11 mouse cellular contexts compared by ENCODE assay signal in genomic region chr5:66798135-66798534, GRCm38 (mm10). TPM values are rescaled to one million over a fixed set of nuclear protein-coding genes. Genes with fewer than 3 reads are reported as not detected.
A peak's percentile ranks its signal among the peaks of the same experiment; 100 is the strongest.
DNase-seq lines count a peak whose midpoint lies in the region; ATAC-seq lines count a peak whose summit lies in the region.
"Had no signal": no experiment of that assay in that cellular context is flagged by ENCODE, and none has a peak within 500 bp of the region (broad histone marks: within the 10 kb centered on the region; RNA-seq: fewer than 3 reads in every experiment).

No protein-coding gene starts in this region.

- H3K9me3 ChIP-seq in kidney, embryonic 15.5 days (replicated peaks): no peaks in the 10 kb centered on the region; the same call in 1 of the 2 replicates
- no peaks in the 10 kb centered on the region for H3K9me3 ChIP-seq in embryonic facial prominence, embryonic 12.5 days
- no peaks in the 10 kb centered on the region for H3K9me3 ChIP-seq in forebrain, embryonic 14.5 days (replicated peaks; ENCODE audit: control insufficient read depth, low read length)
- no peaks in the 10 kb centered on the region for H3K9me3 ChIP-seq in midbrain, embryonic 13.5 days

- no peaks in the 10 kb centered on the region for H3K27me3 ChIP-seq in kidney, embryonic 15.5 days
- H3K27me3 ChIP-seq in embryonic facial prominence, embryonic 12.5 days: no peaks in the 10 kb centered on the region
- no peaks in the 10 kb centered on the region for H3K27me3 ChIP-seq in forebrain, embryonic 14.5 days (replicated peaks; ENCODE audit: control insufficient read depth, insufficient read depth, low read length)
- H3K27me3 ChIP-seq in midbrain, embryonic 13.5 days: no peaks in the 10 kb centered on the region

- no peak for ATAC-seq in kidney, embryonic 15.5 days (replicated peaks; ENCODE audit: low FRiP score)
- ATAC-seq in embryonic facial prominence, embryonic 12.5 days (ENCODE audit: insufficient number of reproducible peaks, insufficient read depth, low FRiP score, low TSS enrichment): no peak
- peak; percentile 32; the same call in 1 of the 2 replicates for ATAC-seq in forebrain, embryonic 14.5 days
- 0 out of 2 replicates have a peak, but pooled peaks have one; percentile 32 for ATAC-seq in midbrain, embryonic 13.5 days

- H3K36me3 ChIP-seq in kidney, embryonic 15.5 days: no peaks in the 10 kb centered on the region
- H3K36me3 ChIP-seq in embryonic facial prominence, embryonic 12.5 days: no peaks in the 10 kb centered on the region
- no peaks in the 10 kb centered on the region for H3K36me3 ChIP-seq in forebrain, embryonic 14.5 days (ENCODE audit: control insufficient read depth, insufficient read depth, low read length)
- H3K36me3 ChIP-seq in midbrain, embryonic 13.5 days: no peaks in the 10 kb centered on the region

- H3K4me3 ChIP-seq in kidney, embryonic 15.5 days (replicated peaks): no peak overlapping the region
- H3K4me3 ChIP-seq in embryonic facial prominence, embryonic 12.5 days: no peak overlapping the region
- no peak overlapping the region for H3K4me3 ChIP-seq in forebrain, embryonic 14.5 days (ENCODE audit: low read depth, low read length)
- no peak overlapping the region for H3K4me3 ChIP-seq in midbrain, embryonic 13.5 days (replicated peaks)

- peak overlapping the region; percentile 54 for H3K27ac ChIP-seq in kidney, embryonic 15.5 days
- H3K27ac ChIP-seq in embryonic facial prominence, embryonic 12.5 days: peak overlapping the region; percentile 46; the same call in 1 of the 2 replicates
- H3K27ac ChIP-seq in forebrain, embryonic 14.5 days (ENCODE audit: low read depth, low read length): peak overlapping the region; percentile 39; the same call in 1 of the 2 replicates
- peak overlapping the region; percentile 68 for H3K27ac ChIP-seq in midbrain, embryonic 13.5 days

- DNase-seq in kidney, postnatal 36 days: no peak
- peak; percentile 41 for DNase-seq in forebrain, embryonic 14.5 days (ENCODE audit: low spot score)
- DNase-seq in urinary bladder, postnatal 10 days (ENCODE audit: low spot score): no peak
- no peak for DNase-seq in adrenal gland, postnatal 14 days
- DNase-seq in cerebellum, postnatal 36 days: no peak
- DNase-seq: embryo, embryonic 11 days; gastrocnemius, postnatal 36 days had no signal

- peaks cover 44% of the 10 kb centered on the region for H3K4me1 ChIP-seq in kidney, embryonic 15.5 days
- peaks cover 28% of the 10 kb centered on the region for H3K4me1 ChIP-seq in embryonic facial prominence, embryonic 12.5 days
- H3K4me1 ChIP-seq in forebrain, embryonic 14.5 days (ENCODE audit: control insufficient read depth, insufficient read depth, low read length): peaks cover 22% of the 10 kb centered on the region
- H3K4me1 ChIP-seq in midbrain, embryonic 13.5 days (replicated peaks): peaks cover 42% of the 10 kb centered on the region

- no peak overlapping the region for H3K4me2 ChIP-seq in kidney, embryonic 15.5 days
- H3K4me2 ChIP-seq in embryonic facial prominence, embryonic 12.5 days (replicated peaks): no peak overlapping the region
- no peak overlapping the region for H3K4me2 ChIP-seq in forebrain, embryonic 14.5 days (ENCODE audit: low read length)
- H3K4me2 ChIP-seq in midbrain, embryonic 13.5 days (replicated peaks): no peak overlapping the region

- WGBS in kidney, embryonic 15.5 days: 64% methylated on average over 3 of the region's 3 CpGs
- WGBS in embryonic facial prominence, embryonic 12.5 days: 54% methylated on average over 3 of the region's 3 CpGs
- WGBS in forebrain, embryonic 14.5 days: 43% methylated on average over 3 of the region's 3 CpGs
- 27% methylated on average over 3 of the region's 3 CpGs for WGBS in midbrain, embryonic 13.5 days

- H3K9ac ChIP-seq in kidney, embryonic 15.5 days: no peak overlapping the region
- H3K9ac ChIP-seq in embryonic facial prominence, embryonic 12.5 days: no peak overlapping the region
- 0 out of 2 replicates have a peak overlapping the region, but pooled peaks have one; percentile 6 for H3K9ac ChIP-seq in forebrain, embryonic 14.5 days (ENCODE audit: low read length)
- no peak overlapping the region for H3K9ac ChIP-seq in midbrain, embryonic 13.5 days (replicated peaks)

RNA-seq across cellular contexts. Expression of gene Limch1, which starts 52.5 kb away (rescaled TPM):
- 35.1 and 39.1 TPM in 2 replicates for polyA plus RNA-seq in kidney, embryonic 15.5 days (2015; fragmentation: Nextera tagmentation; extraction: Ambion mirVana)
- polyA plus RNA-seq in embryonic facial prominence, embryonic 12.5 days (2016; fragmentation: Nextera tagmentation; extraction: Ambion mirVana): 61.6 and 61.9 TPM in 2 replicates
- 55.6 and 77.6 TPM in 2 replicates for polyA plus RNA-seq in forebrain, embryonic 14.5 days (2014; fragmentation: Nextera tagmentation; extraction: Ambion mirVana)
- polyA plus RNA-seq in midbrain, embryonic 13.5 days (2015; fragmentation: Nextera tagmentation; extraction: Ambion mirVana): 37.4 and 41.9 TPM in 2 replicates
- 90.6 and 96.8 TPM in 2 replicates for total RNA-seq in adrenal gland, postnatal 14 days (2021)
- total RNA-seq: monocyte, adult 5-6 weeks had no signal

Comparison
In these comparisons a context has a peak if more than half of its experiments do, and no peak if none do; other contexts are left out.
1. ATAC-seq: peak in forebrain, embryonic 14.5 days (single experiment) and midbrain, embryonic 13.5 days (single experiment); none in kidney, embryonic 15.5 days (single experiment) and embryonic facial prominence, embryonic 12.5 days (single experiment).
2. Peak in every context shown above with its lines, with median percentiles within 50 percentile points of each other: H3K27ac ChIP-seq.